8 mouse cellular contexts compared by ENCODE assay signal in the genomic region with DNA sequence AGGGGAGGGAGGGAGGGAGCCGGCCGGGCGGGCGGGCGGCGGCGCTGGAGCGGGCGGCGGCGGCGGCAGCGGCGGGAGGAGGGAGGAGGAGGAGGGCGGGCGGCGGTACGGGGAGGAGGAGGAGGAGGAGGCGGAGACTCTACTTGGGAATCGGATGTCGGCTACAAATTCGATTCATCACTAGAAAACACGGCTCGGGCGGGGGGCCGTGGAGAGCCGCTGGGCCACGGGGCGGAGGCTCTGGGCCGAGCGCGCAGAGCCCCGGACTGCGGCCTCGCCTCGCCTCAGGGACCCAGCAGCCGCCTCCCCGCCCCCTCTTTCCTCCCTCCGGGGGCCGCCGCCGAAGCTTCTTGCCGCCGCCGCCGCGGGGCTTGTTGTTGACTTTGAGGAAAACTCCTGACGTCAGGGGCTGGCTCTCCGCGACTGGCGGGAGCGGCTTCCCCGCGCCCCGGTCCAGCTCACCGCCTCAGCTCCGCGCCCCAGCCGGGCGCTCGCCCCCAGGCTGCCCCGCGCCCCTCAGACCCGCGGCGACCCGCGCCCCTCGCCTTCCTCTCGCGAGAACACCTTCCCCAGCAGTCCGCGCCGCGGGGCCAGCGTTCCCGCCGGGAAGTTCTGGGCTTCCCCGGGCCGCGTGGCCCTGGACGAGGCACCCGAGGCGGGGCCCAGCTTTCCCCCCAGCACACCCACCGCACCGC. TPM values are rescaled to one million over a fixed set of nuclear protein-coding genes. Genes with fewer than 3 reads are reported as not detected.
DNase-seq lines count a peak whose midpoint lies in the region; ATAC-seq lines count a peak whose summit lies in the region.

No protein-coding gene starts in this region.

- peak; percentile 82 for DNase-seq in R1 (ENCODE audit: low read depth, low spot score)
- DNase-seq in cerebellum, postnatal 25 days = peak; percentile 88 to 89
- DNase-seq in frontal cortex, postnatal 25 days (ENCODE audit: low spot score in 2 of 2) = peak; percentile 51 to 54
- peak; percentile 81 for DNase-seq in hindbrain, embryonic 14.5 days (ENCODE audit: low spot score)
- DNase-seq in left cerebral cortex, adult 11 months (ENCODE audit: low spot score) = peak; percentile 52
- DNase-seq in lung, postnatal 36 days = peak; percentile 84
- DNase-seq in retina, postnatal 7 days (ENCODE audit: low read depth, low spot score) = peak; percentile 62
- peak; percentile 57 to 70 for DNase-seq in urinary bladder, adult 18-20 months (ENCODE audit: low spot score in 2 of 2)

- H3K4me3 ChIP-seq in hindbrain, embryonic 14.5 days (replicated peaks; ENCODE audit: low read length) = peak overlapping the region; percentile 91

- ATAC-seq in hindbrain, embryonic 14.5 days (ENCODE audit: low FRiP score) = peak; percentile 88

- no peaks in the 10 kb centered on the region for H3K9me3 ChIP-seq in hindbrain, embryonic 14.5 days (ENCODE audit: control insufficient read depth, low read length)

- H3K9ac ChIP-seq in hindbrain, embryonic 14.5 days = peak overlapping the region; percentile 91

- H3K4me2 ChIP-seq in hindbrain, embryonic 14.5 days (replicated peaks) = peak overlapping the region; percentile 92

- under 1% methylated on average over 37 of the region's 86 CpGs for WGBS in hindbrain, embryonic 14.5 days

- peak overlapping the region; percentile 99 for H3K27ac ChIP-seq in hindbrain, embryonic 14.5 days

- no peaks in the 10 kb centered on the region for H3K36me3 ChIP-seq in hindbrain, embryonic 14.5 days (replicated peaks; ENCODE audit: control insufficient read depth, insufficient read depth)

- no peaks in the 10 kb centered on the region; the same call in 1 of the 2 replicates for H3K27me3 ChIP-seq in hindbrain, embryonic 14.5 days (ENCODE audit: control insufficient read depth, insufficient read depth, low read length)

- peaks cover 14% of the 10 kb centered on the region for H3K4me1 ChIP-seq in hindbrain, embryonic 14.5 days (replicated peaks; ENCODE audit: control insufficient read depth, insufficient read depth, low read length)

RNA-seq across cellular contexts. Expression of gene Akt3, which starts 0.5 kb away (rescaled TPM):
- polyA plus RNA-seq in hindbrain, embryonic 14.5 days (2014; fragmentation: Nextera tagmentation; extraction: Ambion mirVana) = 26.2 and 28.6 TPM in 2 replicates

Comparison
In these comparisons a context has a peak if more than half of its experiments do, and no peak if none do; other contexts are left out.
1. Peak in every context shown above with its lines: DNase-seq, ATAC-seq, H3K4me3 ChIP-seq and H3K27ac ChIP-seq.